Mouse (Mus musculus): ENCODE measurements around the gene Apol7a. TPM values are rescaled to one million over a fixed set of nuclear protein-coding genes. Genes with fewer than 3 reads are reported as not detected.

Gene Apol7a
- polyA plus RNA-seq, 1 experiment from 2014 or later: not detected

DNA sequence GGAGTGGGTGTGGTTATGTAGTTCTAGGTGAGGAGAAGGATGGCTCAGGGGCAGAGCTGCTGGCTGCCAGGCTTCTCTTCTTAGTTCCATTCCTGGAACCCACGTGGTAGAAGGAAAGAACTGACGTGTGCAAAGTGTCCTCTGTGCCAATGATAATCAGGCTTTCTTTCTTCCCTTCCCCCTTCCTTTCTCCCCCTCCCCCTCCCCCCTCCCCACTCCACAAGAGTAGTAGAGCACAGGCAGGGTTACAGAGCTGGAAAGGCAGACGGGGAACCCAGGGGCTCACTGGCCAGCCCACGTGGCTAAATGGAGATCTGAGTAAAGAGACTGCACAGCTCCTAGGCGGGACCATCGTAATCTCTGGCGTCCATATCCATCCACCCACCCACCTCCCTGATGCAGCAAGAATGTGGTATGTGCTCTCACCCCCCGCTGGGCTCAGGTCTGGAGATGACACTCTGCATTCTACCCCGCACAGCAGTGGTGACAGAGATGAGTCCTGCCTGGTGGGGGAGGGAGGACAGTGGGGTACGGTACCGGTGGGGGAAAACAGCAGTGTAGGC lies 42.6 kb downstream of the Apol7a start:
- H3K36me3 ChIP-seq (ENCODE audit: insufficient read depth): no peaks in the 10 kb centered on the region
- H3K4me2 ChIP-seq: peak overlapping the region; percentile 48
- H3K4me1 ChIP-seq (ENCODE audit: insufficient read depth): 0 out of 2 replicates have a peak, but pooled peaks cover 7% of the 10 kb centered on the region
- H3K9me3 ChIP-seq (ENCODE audit: low read depth, low read length): no peaks in the 10 kb centered on the region
- 4% methylated on average over 11 of the region's 11 CpGs for WGBS
- no peak for TF ChIP-seq CTCF (IDR thresholded peaks at IDR 0.05; ENCODE audit: low read depth)
- ATAC-seq (ENCODE audit: insufficient read depth) (no peak), DNase-seq (peak; percentile 34)
- H3K27me3 ChIP-seq (ENCODE audit: insufficient read depth, low read length): no peaks in the 10 kb centered on the region
- no peak overlapping the region for H3K27ac ChIP-seq (ENCODE audit: low read depth)
- peak overlapping the region; percentile 10; the same call in 1 of the 2 replicates for H3K4me3 ChIP-seq (ENCODE audit: low read depth, low read length)
- peak overlapping the region; percentile 10; the same call in 1 of the 2 replicates for H3K9ac ChIP-seq

DNA sequence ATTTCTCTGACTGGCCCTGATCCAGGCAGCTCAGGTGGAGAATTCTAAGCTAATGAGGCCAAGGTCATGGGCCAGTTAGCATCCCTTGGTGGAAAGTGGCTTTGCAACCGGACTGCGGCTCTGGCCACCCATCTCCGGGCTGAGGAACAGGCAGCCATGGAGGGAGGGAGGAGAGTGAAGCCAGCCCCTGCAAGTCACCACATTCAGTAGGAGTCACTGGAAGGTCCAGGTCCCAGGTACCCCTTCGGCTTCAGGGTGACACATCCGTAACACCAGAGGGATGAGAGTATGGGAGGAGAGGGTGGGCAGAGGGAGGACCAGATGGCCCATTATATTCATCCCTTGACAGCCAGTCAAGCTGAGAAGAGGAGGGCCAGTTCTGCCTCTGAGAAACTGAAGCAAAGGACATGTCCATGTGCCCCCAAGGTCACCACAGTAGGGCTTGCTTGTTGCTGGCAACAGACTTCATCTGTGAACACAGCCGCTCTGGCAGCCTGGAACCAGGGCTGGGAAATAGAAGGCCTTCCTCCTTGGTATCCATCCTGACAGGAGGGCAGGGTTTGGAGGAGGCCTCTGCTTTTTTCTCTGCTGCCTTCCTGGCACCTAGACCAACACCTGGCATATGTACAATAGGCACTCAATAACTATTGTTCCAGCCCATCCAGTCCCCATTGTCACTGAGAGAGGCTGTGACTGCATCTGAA lies 43.9 kb downstream of the Apol7a start:
- Histone ChIP-seq H3K27me3 (ENCODE audit: insufficient read depth, low read length) (no peaks in the 10 kb centered on the region), H3K4me1 (ENCODE audit: insufficient read depth) (0 out of 2 replicates have a peak, but pooled peaks cover 7% of the 10 kb centered on the region), H3K4me2 (no peak overlapping the region), H3K9me3 (ENCODE audit: low read depth, low read length) (no peaks in the 10 kb centered on the region), H3K27ac (ENCODE audit: low read depth) (no peak overlapping the region), H3K9ac (no peak overlapping the region), H3K36me3 (ENCODE audit: insufficient read depth) (no peaks in the 10 kb centered on the region), H3K4me3 (ENCODE audit: low read depth, low read length) (no peak overlapping the region)
- 84% methylated on average over 6 of the region's 6 CpGs for WGBS
- no peak for ATAC-seq (ENCODE audit: insufficient read depth)
- DNase-seq: no peak
- TF ChIP-seq CTCF (IDR thresholded peaks at IDR 0.05; ENCODE audit: low read depth): no peak

DNA sequence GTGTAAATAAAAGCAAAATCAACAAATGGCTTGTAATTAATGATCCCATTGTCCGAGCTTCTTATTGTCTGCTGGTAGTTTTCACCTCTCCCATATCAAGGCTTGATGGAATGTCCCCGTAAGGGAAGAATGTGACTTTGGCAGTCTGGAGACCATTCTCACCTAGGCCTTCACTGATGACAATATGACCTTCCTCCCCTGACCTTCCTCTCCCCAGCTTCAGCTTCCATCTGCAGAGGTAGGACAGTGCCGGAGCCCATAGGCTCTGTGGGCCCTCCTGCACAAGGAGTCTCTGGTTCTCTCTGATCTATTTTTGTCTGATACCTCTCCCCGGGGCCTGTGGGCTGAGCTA lies 44.4 kb downstream of the Apol7a start:
- no peak overlapping the region for H3K4me3 ChIP-seq (ENCODE audit: low read depth, low read length)
- WGBS: 55% methylated on average over 4 of the region's 4 CpGs
- no peak overlapping the region for H3K27ac ChIP-seq (ENCODE audit: low read depth)
- H3K9me3 ChIP-seq (ENCODE audit: low read depth, low read length): no peaks in the 10 kb centered on the region
- 0 out of 2 replicates have a peak, but pooled peaks cover 7% of the 10 kb centered on the region for H3K4me1 ChIP-seq (ENCODE audit: insufficient read depth)
- no peak for ATAC-seq (ENCODE audit: insufficient read depth)
- DNase-seq: no peak
- no peaks in the 10 kb centered on the region for H3K27me3 ChIP-seq (ENCODE audit: insufficient read depth, low read length)
- no peaks in the 10 kb centered on the region for H3K36me3 ChIP-seq (ENCODE audit: insufficient read depth)
- no peak overlapping the region for H3K4me2 ChIP-seq
- H3K9ac ChIP-seq: no peak overlapping the region
- no peak for TF ChIP-seq CTCF (IDR thresholded peaks at IDR 0.05; ENCODE audit: low read depth)

GRCm38 (mm10) chr15:77353764-77354163 lies 45.1 kb downstream of the Apol7a start:
- H3K9me3 ChIP-seq (ENCODE audit: low read depth, low read length): no peaks in the 10 kb centered on the region
- no peaks in the 10 kb centered on the region for H3K36me3 ChIP-seq (ENCODE audit: insufficient read depth)
- TF ChIP-seq CTCF (IDR thresholded peaks at IDR 0.05; ENCODE audit: low read depth): no peak
- no peak overlapping the region for H3K9ac ChIP-seq
- DNase-seq: no peak
- H3K4me3 ChIP-seq (ENCODE audit: low read depth, low read length): no peak overlapping the region
- H3K27ac ChIP-seq (ENCODE audit: low read depth): no peak overlapping the region
- no peak for ATAC-seq (ENCODE audit: insufficient read depth)
- H3K27me3 ChIP-seq (ENCODE audit: insufficient read depth, low read length): no peaks in the 10 kb centered on the region
- no peak overlapping the region for H3K4me2 ChIP-seq
- H3K4me1 ChIP-seq (ENCODE audit: insufficient read depth): 0 out of 2 replicates have a peak, but pooled peaks cover 7% of the 10 kb centered on the region
- WGBS: 15% methylated on average over 4 of the region's 4 CpGs

DNA sequence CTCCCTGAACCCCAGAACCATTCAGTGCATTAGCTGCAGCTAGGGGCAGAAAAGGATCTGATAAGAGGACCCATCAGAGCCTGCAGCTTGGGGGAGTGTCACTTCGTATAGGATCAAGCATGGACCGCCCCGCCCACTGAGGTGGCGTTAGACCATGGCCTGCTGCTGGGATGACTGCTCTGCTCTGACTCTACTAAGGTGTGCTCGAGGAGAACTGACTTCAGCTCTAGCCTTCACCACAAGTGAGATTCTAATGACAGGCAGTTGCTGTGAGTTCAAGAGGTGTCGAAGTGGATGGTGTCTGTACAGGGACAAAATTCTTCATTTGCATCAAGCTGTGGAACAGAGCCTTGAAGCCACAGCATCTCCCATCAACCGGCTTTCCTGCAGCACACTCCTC lies 46.0 kb downstream of the Apol7a start:
- TF ChIP-seq CTCF (IDR thresholded peaks at IDR 0.05; ENCODE audit: low read depth): no peak
- H3K4me1 ChIP-seq (ENCODE audit: insufficient read depth): 0 out of 2 replicates have a peak, but pooled peaks cover 7% of the 10 kb centered on the region
- no peak overlapping the region for H3K4me2 ChIP-seq
- no peak overlapping the region for H3K9ac ChIP-seq
- no peak overlapping the region for H3K27ac ChIP-seq (ENCODE audit: low read depth)
- no peak overlapping the region for H3K4me3 ChIP-seq (ENCODE audit: low read depth, low read length)
- DNase-seq (no peak), ATAC-seq (ENCODE audit: insufficient read depth) (no peak)
- no peaks in the 10 kb centered on the region for H3K9me3 ChIP-seq (ENCODE audit: low read depth, low read length)
- H3K36me3 ChIP-seq (ENCODE audit: insufficient read depth): no peaks in the 10 kb centered on the region
- 56% methylated on average over 7 of the region's 7 CpGs for WGBS
- no peaks in the 10 kb centered on the region for H3K27me3 ChIP-seq (ENCODE audit: insufficient read depth, low read length)

- WGBS: 81% methylated on average over 7 of the region's 7 CpGs
- no peaks in the 10 kb centered on the region for H3K4me1 ChIP-seq (ENCODE audit: insufficient read depth)
- H3K27me3 ChIP-seq (ENCODE audit: insufficient read depth, low read length): no peaks in the 10 kb centered on the region
- H3K9me3 ChIP-seq (ENCODE audit: low read depth, low read length): no peaks in the 10 kb centered on the region
- ATAC-seq (ENCODE audit: insufficient read depth) (no peak), DNase-seq (no peak)
- H3K9ac ChIP-seq: no peak overlapping the region
- no peak for TF ChIP-seq CTCF (IDR thresholded peaks at IDR 0.05; ENCODE audit: low read depth)
- no peaks in the 10 kb centered on the region for H3K36me3 ChIP-seq (ENCODE audit: insufficient read depth)
- H3K4me3 ChIP-seq (ENCODE audit: low read depth, low read length): no peak overlapping the region
- H3K4me2 ChIP-seq: no peak overlapping the region
- H3K27ac ChIP-seq (ENCODE audit: low read depth): no peak overlapping the region
Measured at GRCm38 (mm10) chr15:77350117-77350516, 48.8 kb downstream of the Apol7a start.

DNA sequence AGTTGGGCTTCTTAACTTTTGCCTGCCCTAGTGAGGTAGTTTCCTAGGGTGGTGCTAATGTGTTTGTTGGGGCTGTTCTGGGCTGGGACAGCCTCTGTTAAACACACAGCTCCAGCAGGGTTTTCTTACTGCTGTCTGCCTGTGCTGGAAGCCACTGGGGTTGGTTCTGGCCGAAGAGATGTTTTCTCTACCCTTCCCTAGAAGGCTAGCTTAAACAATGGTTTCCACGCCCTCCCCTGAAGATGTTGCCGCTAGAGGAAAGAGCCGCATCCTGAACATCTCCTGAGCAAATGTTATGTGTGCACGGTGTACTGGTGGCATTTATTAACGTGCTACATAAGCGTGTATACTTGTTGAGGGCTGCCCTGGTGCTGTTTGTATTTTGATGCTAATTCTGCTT lies 50.8 kb downstream of the Apol7a start:
- DNase-seq (peak; percentile 20), ATAC-seq (ENCODE audit: insufficient read depth) (no peak)
- no peaks in the 10 kb centered on the region for H3K9me3 ChIP-seq (ENCODE audit: low read depth, low read length)
- no peak overlapping the region for H3K4me2 ChIP-seq
- H3K9ac ChIP-seq: no peak overlapping the region
- no peaks in the 10 kb centered on the region for H3K36me3 ChIP-seq (ENCODE audit: insufficient read depth)
- H3K4me3 ChIP-seq (ENCODE audit: low read depth, low read length): no peak overlapping the region
- H3K4me1 ChIP-seq (ENCODE audit: insufficient read depth): peaks cover 13% of the 10 kb centered on the region
- no peak overlapping the region for H3K27ac ChIP-seq (ENCODE audit: low read depth)
- WGBS: 68% methylated on average over 7 of the region's 7 CpGs
- no peak for TF ChIP-seq CTCF (IDR thresholded peaks at IDR 0.05; ENCODE audit: low read depth)
- H3K27me3 ChIP-seq (ENCODE audit: insufficient read depth, low read length): no peaks in the 10 kb centered on the region

Data from lung, embryonic 14.5 days (tissue).